Mouse (Mus musculus) B cell, adult 62 days (primary cell): ENCODE results near the gene H2al1h. TPM values are rescaled to one million over a fixed set of nuclear protein-coding genes. Genes with fewer than 3 reads are reported as not detected.

Source experiments
- total RNA-seq: library from RNA; stranded (reverse); gene quantifications from 4 replicates; pipeline ENCODE4 v1.2.4, GENCODE M21; 2023

H2al1h gene
- total RNA-seq, result not detected in 4 replicates

DNA sequence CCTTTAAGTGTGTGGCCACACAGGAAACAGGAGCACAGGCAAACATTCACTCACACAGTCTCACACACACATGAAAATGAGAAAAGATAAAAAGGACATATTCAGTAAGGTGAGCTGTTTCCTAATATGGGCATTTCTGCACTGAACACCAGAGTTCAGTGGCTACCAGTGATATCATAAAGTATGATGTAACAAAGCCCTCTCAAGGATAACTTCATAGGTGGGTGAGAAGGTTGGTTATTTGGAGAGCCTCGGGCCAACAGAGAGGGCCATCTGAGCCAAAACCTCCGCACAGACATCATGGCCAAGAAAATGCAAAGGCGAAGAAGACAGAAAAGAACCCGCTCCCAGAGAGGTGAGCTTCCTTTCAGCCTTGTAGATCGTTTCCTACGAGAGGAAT, at the start of gene H2al1h:
H2al1h (plus strand) TSS at position 301 of the 400 bp plus-strand sequence.

DNA sequence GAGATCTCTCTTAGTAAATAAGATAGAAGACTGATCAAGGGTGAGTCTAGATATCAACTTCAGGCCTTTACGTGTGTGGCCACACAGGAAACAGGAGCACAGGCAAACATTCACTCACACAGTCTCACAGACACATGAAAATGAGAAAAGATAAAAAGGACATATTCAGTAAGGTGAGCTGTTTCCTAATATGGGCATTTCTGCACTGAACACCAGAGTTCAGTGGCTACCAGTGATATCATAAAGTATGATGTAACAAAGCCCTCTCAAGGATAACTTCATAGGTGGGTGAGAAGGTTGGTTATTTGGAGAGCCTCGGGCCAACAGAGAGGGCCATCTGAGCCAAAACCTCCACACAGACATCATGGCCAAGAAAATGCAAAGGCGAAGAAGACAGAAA, 22.3 kb upstream of the H2al1h start, which contains the start of gene H2al1a:
H2al1a (plus strand) TSS at position 301 of the 400 bp plus-strand sequence.

DNA sequence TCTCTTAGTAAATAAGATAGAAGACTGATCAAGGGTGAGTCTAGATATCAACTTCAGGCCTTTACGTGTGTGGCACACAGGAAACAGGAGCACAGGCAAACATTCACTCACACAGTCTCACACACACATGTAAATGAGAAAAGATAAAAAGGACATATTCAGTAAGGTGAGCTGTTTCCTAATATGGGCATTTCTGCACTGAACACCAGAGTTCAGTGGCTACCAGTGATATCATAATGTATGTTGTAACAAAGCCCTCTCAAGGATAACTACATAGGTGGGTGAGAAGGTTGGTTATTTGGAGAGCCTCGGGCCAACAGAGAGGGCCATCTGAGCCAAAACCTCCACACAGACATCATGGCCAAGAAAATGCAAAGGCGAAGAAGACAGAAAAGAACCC, 19.2 kb upstream of the H2al1h start, which contains the start of gene H2al1b:
H2al1b (plus strand) TSS at position 301 of the 400 bp plus-strand sequence.

DNA sequence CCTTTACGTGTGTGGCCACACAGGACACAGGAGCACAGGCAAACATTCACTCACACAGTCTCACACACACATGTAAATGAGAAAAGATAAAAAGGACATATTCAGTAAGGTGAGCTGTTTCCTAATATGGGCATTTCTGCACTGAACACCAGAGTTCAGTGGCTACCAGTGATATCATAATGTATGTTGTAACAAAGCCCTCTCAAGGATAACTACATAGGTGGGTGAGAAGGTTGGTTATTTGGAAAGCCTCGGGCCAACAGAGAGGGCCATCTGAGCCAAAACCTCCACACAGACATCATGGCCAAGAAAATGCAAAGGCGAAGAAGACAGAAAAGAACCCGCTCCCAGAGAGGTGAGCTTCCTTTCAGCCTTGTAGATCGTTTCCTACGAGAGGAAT, 15.9 kb upstream of the H2al1h start, which contains the start of gene H2al1c:
H2al1c (plus strand) TSS at position 301 of the 400 bp plus-strand sequence.

DNA sequence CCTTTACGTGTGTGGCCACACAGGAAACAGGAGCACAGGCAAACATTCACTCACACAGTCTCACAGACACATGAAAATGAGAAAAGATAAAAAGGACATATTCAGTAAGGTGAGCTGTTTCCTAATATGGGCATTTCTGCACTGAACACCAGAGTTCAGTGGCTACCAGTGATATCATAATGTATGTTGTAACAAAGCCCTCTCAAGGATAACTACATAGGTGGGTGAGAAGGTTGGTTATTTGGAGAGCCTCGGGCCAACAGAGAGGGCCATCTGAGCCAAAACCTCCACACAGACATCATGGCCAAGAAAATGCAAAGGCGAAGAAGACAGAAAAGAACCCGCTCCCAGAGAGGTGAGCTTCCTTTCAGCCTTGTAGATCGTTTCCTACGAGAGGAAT, 12.8 kb upstream of the H2al1h start, which contains the start of gene H2al1d:
H2al1d (plus strand) TSS at position 301 of the 400 bp plus-strand sequence.

DNA sequence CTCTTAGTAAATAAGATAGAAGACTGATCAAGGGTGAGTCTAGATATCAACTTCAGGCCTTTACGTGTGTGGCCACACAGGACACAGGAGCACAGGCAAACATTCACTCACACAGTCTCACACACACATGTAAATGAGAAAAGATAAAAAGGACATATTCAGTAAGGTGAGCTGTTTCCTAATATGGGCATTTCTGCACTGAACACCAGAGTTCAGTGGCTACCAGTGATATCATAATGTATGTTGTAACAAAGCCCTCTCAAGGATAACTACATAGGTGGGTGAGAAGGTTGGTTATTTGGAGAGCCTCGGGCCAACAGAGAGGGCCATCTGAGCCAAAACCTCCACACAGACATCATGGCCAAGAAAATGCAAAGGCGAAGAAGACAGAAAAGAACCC, 9.7 kb upstream of the H2al1h start, which contains the start of gene H2al1e:
H2al1e (plus strand) TSS at position 301 of the 400 bp plus-strand sequence.

DNA sequence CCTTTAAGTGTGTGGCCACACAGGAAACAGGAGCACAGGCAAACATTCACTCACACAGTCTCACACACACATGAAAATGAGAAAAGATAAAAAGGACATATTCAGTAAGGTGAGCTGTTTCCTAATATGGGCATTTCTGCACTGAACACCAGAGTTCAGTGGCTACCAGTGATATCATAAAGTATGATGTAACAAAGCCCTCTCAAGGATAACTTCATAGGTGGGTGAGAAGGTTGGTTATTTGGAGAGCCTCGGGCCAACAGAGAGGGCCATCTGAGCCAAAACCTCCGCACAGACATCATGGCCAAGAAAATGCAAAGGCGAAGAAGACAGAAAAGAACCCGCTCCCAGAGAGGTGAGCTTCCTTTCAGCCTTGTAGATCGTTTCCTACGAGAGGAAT, 6.4 kb upstream of the H2al1h start, which contains the start of gene H2al1f:
H2al1f (plus strand) TSS at position 301 of the 400 bp plus-strand sequence.

DNA sequence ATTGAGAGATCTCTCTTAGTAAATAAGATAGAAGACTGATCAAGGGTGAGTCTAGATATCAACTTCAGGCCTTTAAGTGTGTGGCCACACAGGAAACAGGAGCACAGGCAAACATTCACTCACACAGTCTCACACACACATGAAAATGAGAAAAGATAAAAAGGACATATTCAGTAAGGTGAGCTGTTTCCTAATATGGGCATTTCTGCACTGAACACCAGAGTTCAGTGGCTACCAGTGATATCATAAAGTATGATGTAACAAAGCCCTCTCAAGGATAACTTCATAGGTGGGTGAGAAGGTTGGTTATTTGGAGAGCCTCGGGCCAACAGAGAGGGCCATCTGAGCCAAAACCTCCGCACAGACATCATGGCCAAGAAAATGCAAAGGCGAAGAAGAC, 3.3 kb upstream of the H2al1h start, which contains the start of gene H2al1g:
H2al1g (plus strand) TSS at position 301 of the 400 bp plus-strand sequence.

DNA sequence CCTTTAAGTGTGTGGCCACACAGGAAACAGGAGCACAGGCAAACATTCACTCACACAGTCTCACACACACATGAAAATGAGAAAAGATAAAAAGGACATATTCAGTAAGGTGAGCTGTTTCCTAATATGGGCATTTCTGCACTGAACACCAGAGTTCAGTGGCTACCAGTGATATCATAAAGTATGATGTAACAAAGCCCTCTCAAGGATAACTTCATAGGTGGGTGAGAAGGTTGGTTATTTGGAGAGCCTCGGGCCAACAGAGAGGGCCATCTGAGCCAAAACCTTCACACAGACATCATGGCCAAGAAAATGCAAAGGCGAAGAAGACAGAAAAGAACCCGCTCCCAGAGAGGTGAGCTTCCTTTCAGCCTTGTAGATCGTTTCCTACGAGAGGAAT, 3.1 kb downstream of the H2al1h start, which contains the start of gene H2al1i:
H2al1i (plus strand) TSS at position 301 of the 400 bp plus-strand sequence.

DNA sequence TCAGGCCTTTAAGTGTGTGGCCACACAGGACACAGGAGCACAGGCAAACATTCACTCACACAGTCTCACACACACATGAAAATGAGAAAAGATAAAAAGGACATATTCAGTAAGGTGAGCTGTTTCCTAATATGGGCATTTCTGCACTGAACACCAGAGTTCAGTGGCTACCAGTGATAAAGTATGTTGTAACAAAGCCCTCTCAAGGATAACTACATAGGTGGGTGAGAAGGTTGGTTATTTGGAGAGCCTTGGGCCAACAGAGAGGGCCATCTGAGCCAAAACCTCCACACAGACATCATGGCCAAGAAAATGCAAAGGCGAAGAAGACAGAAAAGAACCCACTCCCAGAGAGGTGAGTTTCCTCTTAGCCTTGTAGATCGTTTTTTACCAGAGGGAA, 6.2 kb downstream of the H2al1h start, which contains the start of gene H2al1j:
H2al1j (plus strand) TSS at position 301 of the 400 bp plus-strand sequence.

Other genes with a start within 250 kb of the H2al1h start
- gene H2al1a, start 22.2 kb upstream of the H2al1h start, total RNA-seq, result not detected in 4 replicates
- not detected in 4 replicates for gene H2al1b, start 19.1 kb upstream of the H2al1h start, total RNA-seq
- gene H2al1c, start 15.8 kb upstream of the H2al1h start, total RNA-seq, result not detected in 4 replicates
- gene H2al1d, start 12.7 kb upstream of the H2al1h start, total RNA-seq, result not detected in 4 replicates
- not detected in 4 replicates for gene H2al1e, start 9.6 kb upstream of the H2al1h start, total RNA-seq
- not detected in 4 replicates for gene H2al1f, start 6.3 kb upstream of the H2al1h start, total RNA-seq
- not detected in 4 replicates for gene H2al1g, start 3.2 kb upstream of the H2al1h start, total RNA-seq
- not detected in 4 replicates for gene H2al1i, start 3.2 kb downstream of the H2al1h start, total RNA-seq
- not detected in 4 replicates for gene H2al1j, start 6.3 kb downstream of the H2al1h start, total RNA-seq